Mouse (Mus musculus): ENCODE measurements around the gene Elf5.

The Elf5 gene

DNA sequence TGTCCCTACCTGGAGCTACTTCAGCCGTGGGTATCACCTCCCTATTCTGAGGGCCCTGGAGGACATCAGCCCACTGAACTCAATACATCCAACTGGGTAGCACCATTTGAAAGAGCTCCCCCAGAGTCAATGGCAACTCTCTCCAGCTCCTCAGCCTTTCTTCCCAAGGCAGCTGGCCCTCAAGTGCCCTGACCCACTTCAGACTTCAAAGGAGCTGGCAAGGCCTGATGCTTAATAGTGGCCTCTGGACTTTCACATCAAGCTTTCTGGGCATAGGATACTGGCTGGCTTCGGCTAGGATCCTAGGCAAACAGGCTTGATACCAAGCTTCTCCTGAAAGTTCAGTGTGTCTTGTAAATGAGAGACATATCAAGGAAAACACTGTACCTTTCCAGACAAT, 23.6 kb downstream of the Elf5 start:
- 85% methylated on average over 2 of the region's 2 CpGs for WGBS

DNA sequence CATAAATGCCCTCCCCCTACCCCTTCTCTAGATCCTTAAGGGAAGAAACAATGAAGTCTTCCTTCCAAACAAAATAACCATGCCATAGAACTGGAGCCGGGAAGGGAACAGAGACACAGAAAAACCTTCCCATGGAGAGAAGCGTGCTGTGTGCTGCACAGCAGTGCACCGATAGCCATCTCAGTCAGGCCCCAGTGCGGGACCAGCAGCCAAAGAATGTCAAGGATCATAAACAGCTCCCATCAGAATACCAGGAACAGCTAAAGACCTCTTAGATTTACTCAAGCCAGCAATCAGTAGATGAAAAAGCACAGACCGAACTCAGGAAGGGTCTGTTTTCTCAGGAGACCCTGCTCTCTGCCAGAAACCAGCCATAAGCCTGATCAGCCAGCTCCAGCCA, 25.0 kb downstream of the Elf5 start:
- 69% methylated on average over 5 of the region's 5 CpGs for WGBS

DNA sequence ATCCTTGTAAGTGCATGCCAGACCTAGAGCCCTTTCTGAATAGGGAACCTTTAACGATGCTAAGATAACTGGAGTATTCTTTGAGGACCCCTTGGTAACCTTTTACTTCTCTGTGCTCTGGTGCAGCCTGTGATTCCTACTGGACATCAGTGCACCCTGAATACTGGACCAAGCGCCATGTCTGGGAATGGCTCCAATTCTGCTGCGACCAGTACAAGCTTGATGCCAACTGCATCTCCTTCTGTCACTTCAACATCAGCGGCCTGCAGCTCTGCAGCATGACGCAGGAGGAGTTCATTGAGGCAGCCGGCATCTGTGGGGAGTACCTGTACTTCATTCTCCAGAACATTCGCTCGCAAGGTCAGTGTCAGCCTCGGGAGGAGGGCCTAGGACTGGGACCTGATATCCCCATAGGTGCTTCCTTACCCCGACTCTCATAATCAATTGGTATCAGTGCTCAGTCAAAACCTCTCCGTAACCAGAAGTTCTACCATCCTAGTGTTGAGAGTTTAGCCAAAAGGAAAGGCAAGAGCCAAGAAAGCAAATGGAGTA, 27.7 kb downstream of the Elf5 start:
- 76% methylated on average over 11 of the region's 11 CpGs for WGBS

DNA sequence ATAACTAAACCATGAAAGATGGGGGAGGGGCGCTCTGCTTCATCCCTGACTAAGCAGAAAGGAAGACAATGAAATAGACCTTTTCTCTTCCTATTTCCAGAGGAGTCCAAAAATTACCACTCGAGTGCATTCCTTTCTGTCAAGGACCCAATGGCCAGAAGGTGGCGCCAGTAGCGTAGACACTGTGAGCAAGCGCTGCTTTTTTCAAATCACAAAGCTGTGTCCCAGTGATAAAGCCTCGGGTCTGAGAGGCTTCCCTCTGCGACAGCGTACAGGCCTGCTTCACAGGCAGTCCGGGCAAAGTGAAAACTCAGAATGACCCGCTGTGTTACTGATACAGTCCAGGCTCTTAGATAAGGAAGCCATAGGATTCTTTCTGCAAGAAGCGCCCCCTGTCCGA, 28.2 kb downstream of the Elf5 start:
- 10% methylated on average over 12 of the region's 12 CpGs for WGBS

DNA sequence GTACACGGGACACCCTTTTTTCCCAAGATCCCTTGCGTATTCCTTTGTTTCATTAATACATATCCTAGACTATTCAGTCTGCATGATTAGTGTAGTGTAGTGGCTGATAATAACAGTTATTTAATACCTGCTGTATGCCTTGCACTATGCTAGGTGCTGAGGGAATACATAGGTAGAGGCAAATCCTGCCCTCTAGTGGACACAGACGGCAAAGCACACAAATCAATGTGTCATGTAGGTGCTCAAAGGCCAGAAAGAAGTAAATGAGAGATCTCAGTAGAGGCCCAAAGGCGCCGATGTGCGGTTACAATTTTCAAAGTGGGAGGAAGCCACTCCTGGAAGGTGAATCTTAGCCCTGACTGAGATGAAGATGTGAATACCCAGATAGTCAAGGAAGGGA, 34.3 kb downstream of the Elf5 start:
- WGBS, result 66% methylated on average over 6 of the region's 6 CpGs

DNA sequence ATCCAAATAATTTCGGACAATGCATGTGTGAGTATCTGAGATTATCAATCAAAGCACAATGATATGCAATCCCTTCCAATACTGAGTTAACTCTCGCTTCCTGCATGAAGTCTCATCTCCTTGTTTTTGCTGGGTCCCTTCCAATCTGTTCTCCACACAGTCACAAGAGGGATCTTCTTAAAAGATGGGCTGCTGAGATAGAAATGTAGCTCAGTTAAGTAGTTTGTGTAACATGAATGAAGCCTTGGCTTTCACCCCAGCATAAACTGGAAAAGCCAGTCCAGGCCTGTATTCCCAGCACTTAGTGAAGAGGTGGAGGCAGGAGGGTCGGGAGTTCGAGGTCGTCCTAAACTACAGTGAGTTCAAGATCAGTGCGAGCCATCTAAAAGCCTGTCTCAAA, 34.8 kb downstream of the Elf5 start:
- 86% methylated on average over 6 of the region's 6 CpGs for WGBS

DNA sequence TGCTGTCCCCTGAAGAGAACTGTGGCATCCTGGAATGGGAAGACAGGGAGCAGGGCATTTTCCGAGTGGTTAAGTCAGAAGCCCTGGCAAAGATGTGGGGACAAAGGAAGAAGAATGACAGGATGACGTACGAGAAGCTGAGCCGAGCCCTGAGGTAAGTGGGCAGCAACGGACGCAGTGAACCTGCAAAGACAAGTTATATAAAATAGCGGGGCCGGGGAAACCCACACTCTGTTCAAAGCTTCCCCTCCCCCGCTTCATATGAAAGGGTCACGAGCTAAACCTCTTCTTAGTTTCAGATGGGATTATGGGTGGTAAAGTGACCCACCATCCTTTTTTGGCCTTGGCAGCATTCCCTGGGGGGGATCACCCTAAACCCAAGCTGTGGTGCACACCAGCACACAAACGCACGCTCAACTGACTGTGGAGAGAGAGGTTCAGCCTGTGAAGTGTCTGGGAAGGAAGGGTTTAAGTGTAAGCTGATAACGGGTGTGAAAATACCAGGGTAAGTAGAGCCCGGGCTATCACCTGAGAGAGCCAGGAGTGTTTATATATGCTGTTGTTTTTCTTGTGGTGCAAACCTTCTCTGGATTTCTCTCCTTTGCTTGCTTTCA, 37.6 kb downstream of the Elf5 start:
- WGBS, result 84% methylated on average over 14 of the region's 14 CpGs

DNA sequence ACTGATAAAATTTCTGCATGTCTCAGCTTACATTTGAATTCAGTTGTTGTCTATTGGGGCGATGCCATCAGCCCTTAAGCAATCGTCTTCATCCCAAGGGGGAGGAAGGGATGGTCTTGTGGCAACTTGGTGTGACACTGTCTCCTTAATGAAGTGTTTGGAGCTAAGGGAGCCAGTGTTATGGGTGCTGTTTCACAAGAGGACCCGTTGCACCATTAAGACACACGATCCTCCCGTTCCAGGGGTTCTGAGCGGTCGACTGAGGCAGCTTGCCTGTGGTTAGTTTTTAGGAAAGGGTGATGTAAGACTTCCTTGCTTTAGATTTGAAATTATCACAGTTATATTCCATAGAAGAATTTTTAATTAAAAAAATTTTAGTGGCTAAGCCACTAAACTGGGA, 38.3 kb downstream of the Elf5 start:
- 88% methylated on average over 7 of the region's 7 CpGs for WGBS

DNA sequence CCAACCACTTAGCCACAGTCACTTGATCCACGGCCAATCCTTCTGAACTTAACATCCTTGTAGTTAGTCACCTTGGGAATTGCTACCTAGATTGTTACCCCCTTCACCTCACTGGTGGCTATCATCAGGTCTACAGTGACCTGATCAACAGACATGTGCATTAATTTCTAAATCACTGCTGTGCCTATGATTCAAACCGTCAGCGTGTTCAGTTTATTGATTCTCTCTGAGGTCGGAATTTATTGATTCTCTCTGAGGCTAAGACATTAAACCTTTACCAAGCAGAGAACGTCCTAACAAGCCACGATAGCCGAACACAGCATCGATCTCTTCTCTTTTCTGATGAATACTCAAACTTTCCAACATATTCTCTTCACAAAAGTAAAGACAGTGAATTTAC, 38.8 kb downstream of the Elf5 start:
- 95% methylated on average over 8 of the region's 8 CpGs for WGBS

DNA sequence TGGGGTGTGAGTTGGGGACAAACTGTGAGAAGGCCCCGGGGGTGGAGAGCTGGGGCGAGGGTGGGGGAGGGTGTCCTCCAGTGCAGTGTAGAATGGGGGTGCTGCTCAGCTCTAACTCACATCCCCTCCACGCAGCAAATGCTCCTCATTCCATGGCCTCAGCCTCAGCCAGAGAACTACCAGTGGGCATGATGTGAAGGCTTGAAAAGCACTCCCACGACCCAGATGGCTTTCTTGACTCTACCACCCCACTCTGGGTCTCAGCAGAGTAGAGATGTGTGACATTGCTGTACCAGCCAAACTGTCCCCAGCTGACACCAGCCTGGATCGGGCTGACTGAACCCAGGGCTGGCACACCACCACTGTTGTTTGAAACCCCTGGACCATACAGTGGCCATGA, 41.1 kb downstream of the Elf5 start:
- 60% methylated on average over 5 of the region's 5 CpGs for WGBS

DNA sequence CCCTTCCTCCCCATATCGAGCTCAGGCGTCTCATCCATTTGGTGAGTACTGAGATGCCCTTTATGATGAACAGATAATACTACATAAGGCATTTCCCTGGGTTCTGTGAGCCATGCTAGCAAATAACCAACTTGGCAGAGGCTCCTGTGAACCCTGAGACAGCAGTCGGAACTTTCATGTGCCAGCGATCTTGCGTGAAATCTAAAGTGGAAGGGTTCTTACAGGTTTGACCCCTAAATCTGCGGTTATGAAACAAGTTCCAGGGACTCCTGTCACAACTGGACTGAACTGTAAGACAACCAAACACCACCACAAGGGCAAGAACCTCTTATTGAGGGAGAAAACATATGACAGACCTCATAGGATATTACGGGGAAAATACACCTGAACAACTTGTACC, 44.3 kb downstream of the Elf5 start:
- 98% methylated on average over 7 of the region's 7 CpGs for WGBS

DNA sequence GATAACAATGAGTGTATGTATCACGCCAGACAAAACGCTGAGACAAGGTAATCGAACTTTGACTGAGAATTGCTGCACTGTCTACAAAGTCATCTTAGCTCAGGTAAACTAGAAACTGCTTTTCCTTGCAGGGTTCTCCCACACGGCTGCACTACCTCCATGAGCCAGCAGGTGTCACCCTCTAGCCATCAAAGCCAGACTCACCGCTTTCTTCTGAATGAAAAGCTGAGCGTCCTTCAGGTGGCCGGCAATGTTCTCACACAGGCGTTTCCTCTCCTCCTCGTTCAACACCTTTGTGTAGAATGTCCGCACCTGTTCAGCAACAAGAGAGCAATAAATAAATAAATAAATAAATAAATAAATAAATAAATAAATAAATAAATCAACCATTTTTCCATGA, 45.2 kb downstream of the Elf5 start:
- WGBS, result 21% methylated on average over 10 of the region's 10 CpGs

DNA sequence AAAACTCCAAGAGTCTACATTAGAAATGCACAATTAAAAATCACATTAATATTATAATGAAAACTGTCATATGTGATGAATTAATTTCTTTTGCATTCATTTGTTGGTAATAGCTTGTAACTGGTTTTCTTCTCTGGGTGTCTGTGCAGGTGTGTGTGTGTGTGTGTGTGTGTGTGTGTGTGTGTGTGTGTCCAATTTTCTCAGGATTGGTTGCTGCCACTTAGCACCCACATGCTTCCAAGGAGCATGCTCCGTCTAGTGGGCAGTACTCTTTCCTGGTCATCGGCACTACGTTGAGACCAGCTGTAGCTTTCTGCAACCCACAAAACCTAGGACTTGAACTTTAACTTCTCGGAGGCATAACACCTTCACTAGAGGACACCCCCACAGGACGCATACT, 45.6 kb downstream of the Elf5 start:
- WGBS, result 85% methylated on average over 5 of the region's 5 CpGs

DNA sequence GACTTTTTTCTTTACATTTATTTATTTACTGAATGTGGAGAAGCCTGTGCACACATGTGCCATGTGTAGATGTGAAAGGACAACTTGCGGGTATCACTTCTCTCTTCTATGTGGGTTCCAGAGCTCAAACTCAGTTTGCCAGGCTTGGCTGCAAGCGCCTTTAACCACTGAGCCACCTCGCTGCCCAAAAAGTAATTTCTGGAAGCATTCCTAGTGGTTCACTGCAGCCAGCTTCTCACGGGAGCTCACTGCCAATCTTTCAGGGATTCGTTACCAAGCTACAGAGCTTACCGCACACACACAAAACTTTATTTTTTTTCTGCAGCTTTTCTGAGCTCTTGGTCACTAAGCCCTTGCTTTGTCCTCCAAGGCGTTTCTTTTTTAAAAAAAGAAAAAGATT, 46.1 kb downstream of the Elf5 start:
- 62% methylated on average over 7 of the region's 7 CpGs for WGBS

DNA sequence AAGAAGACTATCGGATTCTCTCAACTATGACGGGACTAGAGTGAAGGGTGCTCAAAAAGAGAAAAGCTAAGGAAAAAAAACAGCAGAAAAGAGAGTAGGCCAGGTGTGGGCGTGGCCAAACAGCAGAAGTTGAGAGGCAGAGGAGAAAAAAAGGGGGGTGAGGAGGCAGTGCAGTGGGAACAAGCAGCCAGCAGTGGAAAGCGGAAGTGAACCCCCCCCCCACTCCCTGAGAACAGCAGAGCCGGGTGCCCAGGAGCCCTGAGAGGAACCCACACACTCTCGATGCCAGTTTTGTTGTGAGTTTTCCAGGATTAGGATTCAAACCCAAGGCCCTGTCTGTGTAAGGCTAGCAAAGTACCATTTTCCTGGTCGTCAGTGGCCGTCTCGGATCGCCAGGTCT, 47.6 kb downstream of the Elf5 start:
- 84% methylated on average over 10 of the region's 10 CpGs for WGBS

DNA sequence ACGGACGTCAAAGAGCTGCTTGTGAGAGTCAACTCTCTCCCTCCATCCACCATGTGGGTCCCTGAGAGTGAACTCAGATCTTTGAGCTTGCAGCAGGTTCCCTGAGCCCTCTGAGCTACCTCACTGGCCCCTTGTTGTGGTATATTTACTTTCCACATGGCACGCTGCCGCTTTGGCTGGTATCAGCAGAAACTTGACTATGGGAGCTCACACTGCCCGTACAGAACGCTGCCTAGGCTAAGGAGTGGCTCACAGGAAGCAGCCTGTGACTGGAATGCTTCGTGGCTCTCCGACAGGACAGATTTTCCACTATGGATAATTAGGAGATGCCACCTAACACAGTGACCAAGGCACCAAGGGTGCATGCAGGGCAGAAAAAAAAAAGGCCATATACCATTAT, 49.7 kb downstream of the Elf5 start:
- WGBS, result 67% methylated on average over 8 of the region's 8 CpGs

DNA sequence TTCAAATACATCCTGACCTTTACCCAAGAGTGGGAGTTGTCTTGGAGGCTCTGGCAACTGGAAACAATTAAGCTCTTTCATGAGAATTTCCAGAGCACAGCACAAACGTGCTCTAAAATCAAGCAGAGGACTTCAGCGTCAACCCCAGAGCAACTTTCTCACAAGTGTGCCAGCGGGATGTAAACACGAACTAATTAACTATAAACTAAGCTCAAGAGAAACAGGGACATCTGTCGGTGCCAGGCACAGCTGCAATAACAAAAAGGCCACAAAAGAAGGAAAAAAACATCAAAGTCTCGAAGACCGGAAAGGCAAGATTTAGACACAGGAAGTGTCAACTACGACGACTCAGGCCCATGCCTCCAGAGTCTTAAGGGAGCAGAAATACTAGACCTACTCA, 50.3 kb downstream of the Elf5 start:
- 43% methylated on average over 9 of the region's 9 CpGs for WGBS

DNA sequence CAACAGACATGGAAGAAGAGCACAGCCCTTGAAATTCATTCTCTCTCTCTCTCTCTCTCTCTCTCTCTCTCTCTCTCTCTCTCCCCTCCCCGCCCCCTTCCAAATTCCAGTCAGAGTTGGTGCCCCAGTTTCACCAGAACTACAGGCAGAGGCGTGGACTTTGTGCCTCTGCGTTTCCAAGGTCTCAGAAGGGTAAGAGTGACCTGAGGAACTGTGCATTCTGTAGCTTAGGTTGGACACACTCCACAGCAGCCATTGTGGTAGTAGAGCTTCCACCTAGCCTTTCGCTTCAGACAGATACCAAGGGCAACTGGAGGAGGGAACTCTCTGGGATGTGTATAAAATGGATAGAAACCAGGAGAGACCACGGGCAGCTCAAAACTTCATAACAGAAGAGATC, 51.3 kb downstream of the Elf5 start:
- WGBS, result 91% methylated on average over 5 of the region's 5 CpGs

DNA sequence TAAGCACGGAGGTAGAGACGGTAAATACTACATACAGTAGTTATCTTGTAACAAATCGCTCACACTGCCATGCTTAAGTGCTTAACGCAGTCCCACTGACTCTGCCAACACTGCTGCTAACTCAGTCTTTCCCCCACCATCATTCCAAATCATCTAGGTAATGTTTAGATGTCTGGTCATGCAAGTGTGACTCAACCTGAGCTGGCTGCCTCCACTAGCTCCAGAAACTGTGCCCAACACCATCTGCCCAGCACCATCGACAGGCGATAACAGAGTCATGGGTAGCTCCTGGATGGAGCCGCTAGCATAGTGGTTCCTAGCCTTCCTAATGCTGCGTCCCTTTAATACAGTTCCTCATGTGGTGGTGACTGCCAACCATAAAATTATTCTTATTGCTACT, 53.0 kb downstream of the Elf5 start:
- WGBS, result 76% methylated on average over 8 of the region's 8 CpGs

DNA sequence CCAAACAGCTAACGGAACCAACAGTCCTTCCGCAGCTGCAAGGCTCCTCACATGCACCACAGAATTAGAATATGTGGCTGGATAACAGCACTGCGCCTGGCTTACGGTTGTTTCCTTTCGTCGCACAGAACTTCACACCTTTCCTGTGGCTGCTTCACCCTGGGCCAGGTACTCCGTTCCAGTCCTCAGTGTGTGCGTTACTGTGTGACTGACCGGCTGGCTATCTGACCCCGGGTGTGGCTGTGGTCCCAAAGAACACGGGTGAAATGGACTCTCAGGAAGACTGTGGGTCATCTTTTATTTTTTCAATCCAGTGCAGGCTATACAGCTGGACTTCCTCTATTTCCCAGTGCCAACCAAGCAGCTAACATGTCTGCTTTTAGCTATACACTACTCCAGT, 53.9 kb downstream of the Elf5 start:
- 87% methylated on average over 11 of the region's 11 CpGs for WGBS

DNA sequence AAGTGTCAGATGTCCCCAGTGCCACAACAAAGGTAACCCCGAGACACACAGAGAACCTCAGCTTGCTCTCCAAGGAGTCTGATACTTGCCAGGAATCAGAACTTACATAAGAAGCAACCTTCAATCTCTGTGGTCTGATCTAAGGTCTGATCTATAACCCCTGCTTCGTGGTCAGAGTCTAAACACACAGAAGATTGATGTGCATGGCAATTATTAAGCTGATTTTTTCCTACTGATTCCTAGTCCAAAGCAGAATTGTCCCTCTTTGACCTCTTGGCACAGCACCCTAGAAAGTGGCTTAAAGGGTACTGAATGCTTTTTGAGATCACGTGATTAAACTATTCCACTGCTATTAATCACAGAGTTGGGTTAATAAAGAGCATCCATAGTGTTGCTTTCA, 54.8 kb downstream of the Elf5 start:
- 88% methylated on average over 3 of the region's 3 CpGs for WGBS

DNA sequence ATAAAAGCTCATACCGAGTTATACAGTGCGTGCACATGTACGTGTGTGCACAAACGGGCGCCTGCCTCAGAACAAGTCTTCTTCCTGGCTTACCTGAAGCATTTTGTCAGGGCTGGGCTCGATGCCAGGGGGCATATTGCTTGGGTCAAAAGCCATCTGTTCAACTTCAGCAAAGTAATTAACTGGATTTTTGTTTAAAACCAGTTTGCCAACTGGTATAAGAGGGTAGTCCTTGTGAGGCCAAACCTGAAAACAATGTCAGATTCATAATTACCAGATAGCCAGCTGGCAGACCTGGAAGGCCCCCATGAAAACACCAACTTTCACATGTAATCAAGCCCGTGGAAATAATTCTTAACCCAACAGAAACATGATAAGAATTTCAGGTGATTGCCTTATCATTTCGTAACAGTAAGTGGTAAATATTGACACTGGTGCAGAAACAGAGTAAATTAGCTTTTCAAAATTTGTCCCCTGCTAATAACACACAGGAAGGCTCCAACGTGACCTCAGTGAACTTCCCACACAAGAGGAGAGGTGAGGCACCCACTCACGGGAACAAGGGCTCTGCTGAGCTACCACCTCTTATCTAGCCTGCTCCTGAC, 55.6 kb downstream of the Elf5 start:
- WGBS, result 88% methylated on average over 10 of the region's 10 CpGs

DNA sequence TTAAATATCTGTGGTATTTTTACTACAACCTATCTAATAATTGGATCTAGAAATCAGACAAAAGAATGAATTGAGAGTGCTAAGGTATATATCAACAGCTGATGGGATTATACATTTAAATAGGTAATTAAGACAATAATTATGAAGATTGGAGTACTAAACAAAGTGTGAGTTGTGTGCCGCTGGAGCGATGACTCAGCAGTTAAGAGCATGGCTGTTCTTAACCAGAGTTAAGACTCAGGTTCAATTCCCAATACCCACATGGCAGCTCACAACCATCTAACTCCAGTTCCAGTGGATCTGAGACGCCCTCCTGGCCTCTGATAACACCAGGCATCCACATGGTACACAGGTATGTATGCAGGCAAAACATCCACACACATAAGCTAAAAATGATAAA, 61.9 kb downstream of the Elf5 start:
- 96% methylated on average over 3 of the region's 3 CpGs for WGBS

DNA sequence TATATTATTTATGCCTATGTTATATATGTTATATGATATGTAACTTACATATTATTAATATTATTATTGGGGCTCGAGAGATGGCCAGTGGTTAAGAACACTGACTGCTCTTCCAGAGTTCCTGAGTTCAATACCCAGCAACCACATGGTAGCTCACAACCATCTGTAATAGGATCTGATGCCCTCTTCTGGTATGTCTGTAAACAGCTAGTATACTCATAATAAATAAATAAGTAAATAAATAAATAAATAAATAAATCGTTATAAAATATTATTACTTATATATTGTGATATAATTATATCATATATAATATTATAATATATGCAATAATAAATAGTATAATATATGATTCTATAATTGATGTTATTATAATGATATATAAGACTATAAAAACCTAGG, 64.7 kb downstream of the Elf5 start:
- WGBS, result 91% methylated on average over 2 of the region's 2 CpGs
